Comparison of ENCODE assay signal across 8 mouse cellular contexts in genomic region chr4:62612601-62613501, GRCm38 (mm10). TPM values are rescaled to one million over a fixed set of nuclear protein-coding genes. Genes with fewer than 3 reads are reported as not detected.
DNase-seq lines count a peak whose midpoint lies in the region; ATAC-seq lines count a peak whose summit lies in the region.

No protein-coding gene starts in this region.

- H3K27ac ChIP-seq in kidney, embryonic 15.5 days: peak overlapping the region; percentile 57
- peak overlapping the region; percentile 31 for H3K27ac ChIP-seq in embryonic facial prominence, embryonic 14.5 days (replicated peaks; ENCODE audit: low read depth, low read length)
- peak overlapping the region; percentile 39 for H3K27ac ChIP-seq in intestine, embryonic 14.5 days (ENCODE audit: low read depth)
- H3K27ac ChIP-seq in limb, embryonic 13.5 days: peak overlapping the region; percentile 70

- ATAC-seq in kidney, embryonic 15.5 days (replicated peaks; ENCODE audit: low FRiP score): peak; percentile 10; the same call in 1 of the 2 replicates
- ATAC-seq in embryonic facial prominence, embryonic 14.5 days (ENCODE audit: low read depth): peak; percentile 58
- ATAC-seq in intestine, embryonic 14.5 days (replicated peaks; ENCODE audit: low FRiP score, low TSS enrichment, low read depth): 0 out of 2 replicates have a peak, but pooled peaks have one; percentile 24
- ATAC-seq in limb, embryonic 13.5 days (ENCODE audit: low FRiP score, low read depth): peak; percentile 38; the same call in 1 of the 2 replicates

- 0 out of 2 replicates have a peak, but pooled peaks cover 2% of the 10 kb centered on the region for H3K27me3 ChIP-seq in kidney, embryonic 15.5 days
- H3K27me3 ChIP-seq in embryonic facial prominence, embryonic 14.5 days (replicated peaks; ENCODE audit: control insufficient read depth, insufficient read depth, low read length): no peaks in the 10 kb centered on the region
- H3K27me3 ChIP-seq in intestine, embryonic 14.5 days (replicated peaks; ENCODE audit: control insufficient read depth, insufficient read depth, low read length): no peaks in the 10 kb centered on the region
- no peaks in the 10 kb centered on the region for H3K27me3 ChIP-seq in limb, embryonic 13.5 days

- H3K9me3 ChIP-seq in kidney, embryonic 15.5 days (replicated peaks): no peaks in the 10 kb centered on the region
- H3K9me3 ChIP-seq in embryonic facial prominence, embryonic 14.5 days (ENCODE audit: control insufficient read depth, low read length): no peaks in the 10 kb centered on the region
- no peaks in the 10 kb centered on the region for H3K9me3 ChIP-seq in intestine, embryonic 14.5 days (ENCODE audit: control insufficient read depth, low read length)
- no peaks in the 10 kb centered on the region for H3K9me3 ChIP-seq in limb, embryonic 13.5 days

- peaks cover 37% of the 10 kb centered on the region for H3K4me1 ChIP-seq in kidney, embryonic 15.5 days
- peaks cover 35% of the 10 kb centered on the region for H3K4me1 ChIP-seq in embryonic facial prominence, embryonic 14.5 days (ENCODE audit: control insufficient read depth, insufficient read depth, low read length)
- H3K4me1 ChIP-seq in intestine, embryonic 14.5 days (replicated peaks; ENCODE audit: control insufficient read depth, insufficient read depth, low read length): peaks cover 36% of the 10 kb centered on the region
- H3K4me1 ChIP-seq in limb, embryonic 13.5 days: peaks cover 55% of the 10 kb centered on the region

- peak overlapping the region; percentile 14 for H3K4me2 ChIP-seq in kidney, embryonic 15.5 days
- H3K4me2 ChIP-seq in embryonic facial prominence, embryonic 14.5 days (ENCODE audit: low read depth, low read length): no peak overlapping the region
- H3K4me2 ChIP-seq in intestine, embryonic 14.5 days (ENCODE audit: low read length): peak overlapping the region; percentile 24; the same call in 1 of the 2 replicates
- H3K4me2 ChIP-seq in limb, embryonic 13.5 days (replicated peaks): peak overlapping the region; percentile 51

- no peaks in the 10 kb centered on the region for H3K36me3 ChIP-seq in kidney, embryonic 15.5 days
- H3K36me3 ChIP-seq in embryonic facial prominence, embryonic 14.5 days (ENCODE audit: control insufficient read depth, insufficient read depth, low read length): no peaks in the 10 kb centered on the region
- no peaks in the 10 kb centered on the region for H3K36me3 ChIP-seq in intestine, embryonic 14.5 days (ENCODE audit: control insufficient read depth, insufficient read depth, low read length)
- H3K36me3 ChIP-seq in limb, embryonic 13.5 days: no peaks in the 10 kb centered on the region

- no peak for DNase-seq in kidney, adult 9 months
- peak; percentile 75 for DNase-seq in embryonic facial prominence, embryonic 14.5 days (ENCODE audit: low spot score)
- DNase-seq in intestine, embryonic 14.5 days (ENCODE audit: low spot score): no peak
- peak; percentile 67 for DNase-seq in retina, embryonic 14.5 days (ENCODE audit: low spot score)
- no peak for DNase-seq in urinary bladder, adult 2 months (ENCODE audit: low spot score)
- no peak for DNase-seq in spleen, adult 12 weeks (ENCODE audit: low spot score)

- WGBS in kidney, embryonic 15.5 days: 18% methylated on average over 22 of the region's 22 CpGs
- 35% methylated on average over 22 of the region's 22 CpGs for WGBS in embryonic facial prominence, embryonic 14.5 days
- 24% methylated on average over 22 of the region's 22 CpGs for WGBS in intestine, embryonic 14.5 days
- WGBS in limb, embryonic 13.5 days: 15% methylated on average over 22 of the region's 22 CpGs

- H3K4me3 ChIP-seq in kidney, embryonic 15.5 days (replicated peaks): no peak overlapping the region
- H3K4me3 ChIP-seq in embryonic facial prominence, embryonic 14.5 days (ENCODE audit: low read depth, low read length): no peak overlapping the region
- no peak overlapping the region for H3K4me3 ChIP-seq in intestine, embryonic 14.5 days (ENCODE audit: low read depth, low read length)
- no peak overlapping the region for H3K4me3 ChIP-seq in limb, embryonic 13.5 days

- no peak overlapping the region for H3K9ac ChIP-seq in kidney, embryonic 15.5 days
- H3K9ac ChIP-seq in embryonic facial prominence, embryonic 14.5 days (ENCODE audit: low read depth, low read length): no peak overlapping the region
- no peak overlapping the region for H3K9ac ChIP-seq in intestine, embryonic 14.5 days (ENCODE audit: low read length)
- H3K9ac ChIP-seq in limb, embryonic 13.5 days: peak overlapping the region; percentile 5

RNA-seq across cellular contexts. Expression of gene Rgs3, which starts 53.2 kb away (rescaled TPM):
- polyA plus RNA-seq in kidney, embryonic 15.5 days (2015; fragmentation: Nextera tagmentation; extraction: Ambion mirVana): 53.7 and 56.9 TPM in 2 replicates
- 37.2 and 38.8 TPM in 2 replicates for polyA plus RNA-seq in embryonic facial prominence, embryonic 14.5 days (2014; fragmentation: Nextera tagmentation; extraction: Ambion mirVana)
- 35.0 and 35.7 TPM in 2 replicates for polyA plus RNA-seq in intestine, embryonic 14.5 days (2014; fragmentation: Nextera tagmentation; extraction: Ambion mirVana)
- 50.3 and 52.8 TPM in 2 replicates for polyA plus RNA-seq in limb, embryonic 13.5 days (2015; fragmentation: Nextera tagmentation; extraction: Ambion mirVana)
- polyA plus RNA-seq in urinary bladder, adult 2 months (2012; rRNA removed): 56.4 and 57.0 TPM in 2 replicates

Comparison
In these comparisons a context has a peak if more than half of its experiments do, and no peak if none do; other contexts are left out.
1. DNase-seq: peak in embryonic facial prominence, embryonic 14.5 days (single experiment) and retina, embryonic 14.5 days (single experiment); none in kidney, adult 9 months (single experiment), intestine, embryonic 14.5 days (single experiment), urinary bladder, adult 2 months (single experiment) and spleen, adult 12 weeks (single experiment).
2. Peak in every context shown above with its lines, with median percentiles within 50 percentile points of each other: ATAC-seq and H3K27ac ChIP-seq.